Mouse (Mus musculus): ENCODE measurements around the gene Pramel7. TPM values are rescaled to one million over a fixed set of nuclear protein-coding genes. Genes with fewer than 3 reads are reported as not detected.

Pramel7 gene
- total and polyA plus RNA-seq, 3 experiments = not detected

DNA sequence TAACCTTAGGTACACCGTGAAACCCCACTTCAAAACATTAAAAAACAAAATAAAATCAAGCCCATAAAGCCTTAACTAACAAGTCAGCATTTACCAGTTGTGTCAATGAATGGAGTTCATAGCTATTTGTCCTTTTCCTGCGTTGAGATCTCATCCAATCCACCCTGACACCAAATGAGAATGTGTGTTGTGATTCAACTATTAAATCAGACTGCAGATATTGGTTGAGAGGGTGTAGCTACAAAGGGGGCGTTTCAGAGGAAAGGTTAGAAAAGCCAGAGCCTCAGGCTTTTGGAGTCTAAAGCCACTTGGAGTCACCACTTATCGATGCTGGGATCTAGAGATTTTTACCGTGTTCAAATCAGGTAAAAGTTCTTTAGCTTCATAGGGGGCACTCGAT lies 9.4 kb upstream of the Pramel7 start, which contains the start of gene Pramel6:
TSS of gene Pramel6 (plus strand) at position 301 of the 400 bp plus-strand sequence.
- TF ChIP-seq HCFC1 (IDR thresholded peaks at IDR 0.05; ENCODE audit: low read depth, low read length) (no peak), ZNF384 (IDR thresholded peaks at IDR 0.05; ENCODE audit: low read depth, low read length) (no peak), JUN (IDR thresholded peaks at IDR 0.05; ENCODE audit: insufficient read depth, low read depth, low read length) (no peak), EP300 (IDR thresholded peaks at IDR 0.05; ENCODE audit: low read length) (no peak), GABPA (IDR thresholded peaks at IDR 0.05; ENCODE audit: insufficient replicate concordance, low read depth, low read length) (no peak), BHLHE40 (IDR thresholded peaks at IDR 0.05; ENCODE audit: low read depth, low read length) (no peak), TCF12 (IDR thresholded peaks at IDR 0.05; ENCODE audit: low read depth, low read length) (no peak), JUND (conservative IDR thresholded peaks at IDR 0.05; ENCODE audit: low read depth, low read length) (no peak), NELFE (IDR thresholded peaks at IDR 0.05; ENCODE audit: low read depth, low read length) (no peak), MYC (IDR thresholded peaks at IDR 0.05; ENCODE audit: low read depth, low read length) (no peak)
- H3K4me1 ChIP-seq (ENCODE audit: control insufficient read depth in 1 of 2, insufficient read depth in 2 of 2) = no peaks in the 10 kb centered on the region

DNA sequence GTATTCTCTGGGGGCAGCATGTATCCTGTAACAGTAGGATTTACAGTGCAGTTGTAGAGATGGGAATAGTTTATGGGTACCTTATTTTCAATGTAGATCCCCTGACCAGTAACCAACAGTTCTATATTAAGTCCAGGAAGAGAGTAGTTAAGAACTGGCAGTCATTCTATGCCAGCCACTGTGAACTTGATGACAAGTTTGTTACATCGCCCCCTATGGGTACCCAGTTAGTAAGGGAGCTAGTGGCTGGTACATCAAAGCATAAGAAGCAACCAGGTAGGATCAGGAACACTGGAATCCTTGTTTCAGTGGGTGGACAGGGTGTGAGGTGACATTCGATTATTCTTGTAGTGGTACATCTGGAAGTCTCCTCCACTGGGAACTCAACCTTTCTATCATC lies 14.6 kb downstream of the Pramel7 start:
- no peaks in the 10 kb centered on the region for H3K79me2 ChIP-seq (replicated peaks; ENCODE audit: control insufficient read depth, extremely low read depth, insufficient read depth, poor library complexity, severe bottlenecking)
- H3K27ac ChIP-seq (ENCODE audit: insufficient read depth, low read depth) = no peak overlapping the region
- H3K4me1 ChIP-seq (ENCODE audit: control insufficient read depth in 1 of 2, insufficient read depth in 2 of 2) = no peaks in the 10 kb centered on the region
- H3K9ac ChIP-seq (ENCODE audit: insufficient read depth, low read depth) = no peak overlapping the region
- dilution Hi-C loops (cut with MboI; ENCODE audit: extremely low pct_ligation_motif_present, extremely low pct_unique_long_range_greater_than_20kb, low sequenced_read_pairs) = no loop called here
- no peaks in the 10 kb centered on the region for H3K36me3 ChIP-seq (replicated peaks in 1 of 2; ENCODE audit: control insufficient read depth in 1 of 2, insufficient read depth in 1 of 2, low read length in 1 of 2)
- no peak overlapping the region for H3K4me2 ChIP-seq (ENCODE audit: insufficient read depth, low read depth, poor library complexity, severe bottlenecking)
- TF ChIP-seq IRF4 (IDR thresholded peaks at IDR 0.05; ENCODE audit: low read depth, low read length) = no peak
- peaks cover 69% of the 10 kb centered on the region for H3K9me3 ChIP-seq (replicated peaks; ENCODE audit: low read length)
- no peak for DNase-seq (ENCODE audit: extremely low read depth)
- no peak overlapping the region for H3K4me3 ChIP-seq (replicated peaks in 1 of 3; ENCODE audit: low read depth in 2 of 3, low read length in 2 of 3, poor library complexity in 1 of 3)
- in situ Hi-C loops (cut with MboI; ENCODE audit: low pct_ligation_motif_present, low pct_unique_long_range_greater_than_20kb, low sequenced_read_pairs) = no loop called here
- H3K27me3 ChIP-seq (replicated peaks) = no peaks in the 10 kb centered on the region

More for the DNA sequence above, 9.4 kb upstream of the Pramel7 start, which contains the start of gene Pramel6:
- Histone ChIP-seq H3K27me3 (replicated peaks) (no peaks in the 10 kb centered on the region), H3K9me3 (replicated peaks; ENCODE audit: low read length) (peaks cover 60% of the 10 kb centered on the region), H3K79me2 (replicated peaks; ENCODE audit: control insufficient read depth, extremely low read depth, insufficient read depth, poor library complexity, severe bottlenecking) (no peaks in the 10 kb centered on the region), H3K9ac (ENCODE audit: insufficient read depth, low read depth) (no peak within 1 kb of the TSS), H3K27ac (ENCODE audit: insufficient read depth, low read depth) (no peak within 1 kb of the TSS), H3K4me2 (ENCODE audit: insufficient read depth, low read depth, poor library complexity, severe bottlenecking) (no peak within 1 kb of the TSS), H3K4me3 (replicated peaks in 1 of 3; ENCODE audit: low read depth in 2 of 3, low read length in 2 of 3, poor library complexity in 1 of 3) (no peak within 1 kb of the TSS), H3K36me3 (replicated peaks in 1 of 2; ENCODE audit: control insufficient read depth in 1 of 2, insufficient read depth in 1 of 2, low read length in 1 of 2) (no peaks in the 10 kb centered on the region)
- in situ Hi-C loops (cut with MboI; ENCODE audit: low pct_ligation_motif_present, low pct_unique_long_range_greater_than_20kb, low sequenced_read_pairs) = no loop called here
- dilution Hi-C loops (cut with MboI; ENCODE audit: extremely low pct_ligation_motif_present, extremely low pct_unique_long_range_greater_than_20kb, low sequenced_read_pairs) = no loop called here
- DNase-seq (ENCODE audit: extremely low read depth) = no peak

DNA sequence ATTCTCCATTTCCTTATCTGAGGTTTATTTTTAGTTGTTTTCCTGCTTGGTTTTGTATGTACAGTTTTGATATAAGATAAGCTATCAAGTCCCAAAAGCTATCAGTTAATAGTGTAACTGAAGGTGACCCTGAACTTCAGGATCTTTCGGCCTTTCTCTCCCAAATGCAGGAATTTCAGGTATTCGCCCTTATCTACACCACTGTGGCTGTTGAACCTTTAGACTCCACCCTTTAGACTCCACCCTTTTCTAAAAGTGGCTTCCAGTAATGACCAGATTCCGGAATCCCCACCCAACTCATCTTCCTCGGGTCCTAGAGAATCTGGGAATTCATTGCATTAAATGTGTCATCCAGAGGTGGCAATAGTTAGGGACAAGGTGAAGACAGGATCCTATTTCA lies 15.7 kb downstream of the Pramel7 start:
- Histone ChIP-seq H3K79me2 (replicated peaks; ENCODE audit: control insufficient read depth, extremely low read depth, insufficient read depth, poor library complexity, severe bottlenecking) (no peaks in the 10 kb centered on the region), H3K9ac (ENCODE audit: insufficient read depth, low read depth) (no peak overlapping the region), H3K36me3 (replicated peaks in 1 of 2; ENCODE audit: control insufficient read depth in 1 of 2, insufficient read depth in 1 of 2, low read length in 1 of 2) (no peaks in the 10 kb centered on the region), H3K4me2 (ENCODE audit: insufficient read depth, low read depth, poor library complexity, severe bottlenecking) (no peak overlapping the region), H3K27me3 (replicated peaks) (no peaks in the 10 kb centered on the region), H3K4me1 (ENCODE audit: control insufficient read depth in 1 of 2, insufficient read depth in 2 of 2) (no peaks in the 10 kb centered on the region), H3K4me3 (replicated peaks in 1 of 3; ENCODE audit: low read depth in 2 of 3, low read length in 2 of 3, poor library complexity in 1 of 3) (no peak overlapping the region), H3K9me3 (replicated peaks; ENCODE audit: low read length) (peaks cover 61% of the 10 kb centered on the region), H3K27ac (ENCODE audit: insufficient read depth, low read depth) (no peak overlapping the region)
- DNase-seq (ENCODE audit: extremely low read depth) = no peak
- dilution Hi-C loops (cut with MboI; ENCODE audit: extremely low pct_ligation_motif_present, extremely low pct_unique_long_range_greater_than_20kb, low sequenced_read_pairs) (no loop called here), in situ Hi-C loops (cut with MboI; ENCODE audit: low pct_ligation_motif_present, low pct_unique_long_range_greater_than_20kb, low sequenced_read_pairs) (no loop called here)
- TF ChIP-seq MEF2A (IDR thresholded peaks at IDR 0.05; ENCODE audit: borderline replicate concordance, low read depth, low read length) (no peak), MAZ (IDR thresholded peaks at IDR 0.05; ENCODE audit: low read depth, low read length) (no peak), POLR2A (IDR thresholded peaks at IDR 0.05; ENCODE audit: low read depth, low read length) (no peak), PAX5 (IDR thresholded peaks at IDR 0.05; ENCODE audit: low read length) (no peak), MXI1 (IDR thresholded peaks at IDR 0.05; ENCODE audit: low read depth, low read length) (no peak), MAFK (IDR thresholded peaks at IDR 0.05; ENCODE audit: insufficient replicate concordance, low read length) (no peak), UBTF (IDR thresholded peaks at IDR 0.05; ENCODE audit: low read depth, low read length) (no peak), IRF4 (IDR thresholded peaks at IDR 0.05; ENCODE audit: low read depth, low read length) (no peak), CHD2 (IDR thresholded peaks at IDR 0.05; ENCODE audit: low read length) (no peak), TCF12 (IDR thresholded peaks at IDR 0.05; ENCODE audit: low read depth, low read length) (no peak), POLR2AphosphoS2 (IDR thresholded peaks at IDR 0.05; ENCODE audit: low read depth, low read length) (no peak), RAD21 (IDR thresholded peaks at IDR 0.05; ENCODE audit: low read depth, low read length) (no peak), HCFC1 (IDR thresholded peaks at IDR 0.05; ENCODE audit: low read depth, low read length) (no peak), USF1 (IDR thresholded peaks at IDR 0.05; ENCODE audit: low read depth, low read length) (no peak), GABPA (IDR thresholded peaks at IDR 0.05; ENCODE audit: insufficient replicate concordance, low read depth, low read length) (no peak), RCOR1 (conservative IDR thresholded peaks at IDR 0.05; ENCODE audit: low read depth, low read length) (no peak), ZNF384 (IDR thresholded peaks at IDR 0.05; ENCODE audit: low read depth, low read length) (no peak), MYC (IDR thresholded peaks at IDR 0.05; ENCODE audit: low read depth, low read length) (no peak)
